Mouse (Mus musculus) cerebellum, adult 8-10 months (tissue): Measurements from ENCODE around the gene Elk3.

Experiments
- DNase-seq: peaks from one replicate; pipeline ENCODE4 v3.0.0; 2022

The Elk3 gene

GRCm38 (mm10) chr10:93231490-93231889 lies 79.4 kb downstream of the Elk3 start:
- DNase-seq: no peak

GRCm38 (mm10) chr10:93228401-93229007 lies 82.4 kb downstream of the Elk3 start:
- no peak for DNase-seq

- DNase-seq: no peak
Measured at GRCm38 (mm10) chr10:93227921-93228320, 83.0 kb downstream of the Elk3 start.

GRCm38 (mm10) chr10:93225751-93226150 lies 85.2 kb downstream of the Elk3 start:
- DNase-seq: no peak

GRCm38 (mm10) chr10:93215051-93215763 lies 95.7 kb downstream of the Elk3 start:
- no peak for DNase-seq

- no peak for DNase-seq
Measured at GRCm38 (mm10) chr10:93214251-93214650, 96.7 kb downstream of the Elk3 start.

- no peak for DNase-seq
Measured at GRCm38 (mm10) chr10:93213339-93213738, 97.6 kb downstream of the Elk3 start.

- DNase-seq: no peak
Measured at GRCm38 (mm10) chr10:93212699-93213098, 98.2 kb downstream of the Elk3 start.

GRCm38 (mm10) chr10:93207176-93207575 lies 103.8 kb downstream of the Elk3 start:
- no peak for DNase-seq

- DNase-seq: no peak
Measured at GRCm38 (mm10) chr10:93205287-93205956, 105.5 kb downstream of the Elk3 start.

- no peak for DNase-seq
Measured at GRCm38 (mm10) chr10:93201846-93202458, 109.0 kb downstream of the Elk3 start.

GRCm38 (mm10) chr10:93198958-93199357 lies 112.0 kb downstream of the Elk3 start:
- no peak for DNase-seq
